Mouse (Mus musculus) cerebellum, postnatal 36 days (tissue): ENCODE data around the gene Mylpf.

Source experiments
- DNase-seq, 2 experiments: peaks; one replicate each; pipeline ENCODE4 v3.0.0; 2021 to 2022; ENCODE audit warnings: mixed read lengths in 2 of 2

Mylpf gene

DNA sequence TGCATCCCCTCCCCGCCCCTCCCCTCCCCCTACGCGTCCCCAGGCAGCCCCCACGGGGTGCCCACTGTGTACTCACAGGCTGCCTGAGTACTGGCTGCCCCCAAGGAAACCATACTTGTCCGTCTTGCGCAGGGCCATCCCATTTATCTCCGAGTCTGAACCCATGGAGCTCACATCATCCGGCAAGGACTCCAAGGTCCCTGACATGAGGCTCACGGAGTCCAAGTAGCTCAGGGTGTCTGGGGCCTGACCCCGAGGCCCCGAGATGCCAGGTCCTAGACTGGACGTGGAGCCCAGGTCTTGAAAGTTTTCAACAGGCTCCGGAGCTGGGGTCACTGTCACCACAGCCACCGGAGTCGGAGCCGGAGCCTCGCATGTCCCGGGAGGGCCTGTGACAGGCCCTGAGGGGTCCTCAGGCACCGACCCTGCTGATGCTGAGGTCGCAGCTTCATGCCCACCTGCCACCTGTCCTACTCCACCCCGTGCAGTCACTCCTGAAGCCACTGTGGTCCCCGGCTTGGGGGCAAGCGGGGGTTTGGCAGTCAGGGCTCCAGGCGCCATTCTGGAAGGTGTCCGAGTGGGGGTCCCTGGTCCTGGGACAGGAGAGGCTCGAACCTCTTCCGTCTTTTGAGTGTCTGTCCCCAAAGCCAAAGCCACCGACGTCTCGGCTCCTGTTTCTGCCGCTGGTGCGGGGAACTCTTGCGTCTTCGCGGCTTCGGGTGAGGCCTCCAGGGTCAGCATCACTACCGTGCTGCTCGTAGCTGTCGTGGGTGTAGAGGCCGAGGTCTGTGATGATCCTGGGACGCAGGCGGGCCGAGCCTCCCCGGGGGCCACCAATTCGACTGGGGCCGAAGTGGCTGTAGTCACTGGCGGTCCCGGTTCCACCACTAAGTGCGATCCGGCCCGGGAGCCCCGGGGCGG, 1.1 kb upstream of the Mylpf start:
- peak; percentile 29 to 45 for DNase-seq

DNA sequence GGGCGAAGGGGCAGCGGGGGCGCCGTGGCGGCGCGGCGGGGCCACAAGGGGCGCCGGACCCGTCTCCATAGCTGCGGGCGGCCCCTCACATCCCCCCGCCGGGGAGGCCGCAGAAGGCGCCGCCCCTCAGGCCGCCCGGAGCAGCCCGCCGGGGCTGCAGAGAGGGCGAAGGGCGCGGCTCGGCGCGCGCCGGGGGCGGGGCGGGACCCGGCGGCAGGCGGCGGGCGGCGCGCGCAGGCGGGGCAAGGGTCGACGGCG, 466 bp upstream of the Mylpf start, which contains the start of gene Tbc1d10b:
Gene Tbc1d10b, minus strand, starts transcription at position 174 of the 258 bp plus-strand sequence.
- DNase-seq: no peak

DNA sequence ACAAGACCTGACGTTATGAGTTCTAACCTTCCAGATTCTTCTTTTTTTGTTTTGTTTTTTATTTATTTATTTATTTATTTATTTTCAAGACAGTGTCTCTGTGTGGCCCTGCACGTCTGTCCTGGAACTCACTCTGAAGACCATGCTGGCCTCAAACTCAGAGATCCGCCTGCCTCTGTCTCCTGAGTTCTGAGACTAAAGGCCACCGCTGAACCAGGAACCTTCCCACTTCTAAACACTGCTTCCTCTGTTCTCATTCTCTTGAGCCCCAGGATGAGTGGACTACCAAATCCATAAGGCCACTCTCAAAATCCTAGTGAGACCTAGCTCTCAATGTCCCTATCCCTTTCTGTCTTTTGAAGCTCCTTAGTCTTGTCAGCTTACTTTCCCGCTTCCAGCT, 1.2 kb downstream of the Mylpf start:
- DNase-seq: no peak

DNA sequence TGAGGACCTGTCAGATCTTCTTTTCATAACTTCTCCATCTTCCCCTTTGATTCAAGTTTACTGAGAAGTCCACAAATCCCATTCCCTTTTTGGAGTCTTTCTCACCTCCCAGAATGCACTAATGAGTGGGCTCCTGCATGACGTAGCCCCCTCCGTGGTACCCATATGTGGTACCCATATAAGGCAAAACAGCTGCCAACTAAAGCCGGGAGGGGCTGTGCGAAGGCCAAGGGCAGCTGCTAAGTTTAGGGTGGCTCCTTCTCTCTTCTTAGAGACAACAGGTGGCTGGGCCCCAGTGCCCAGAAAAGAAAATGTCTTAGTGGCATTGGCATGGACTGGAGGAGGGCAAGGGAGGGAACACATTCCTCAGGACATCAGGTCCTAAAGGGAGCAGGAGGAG, 1.6 kb downstream of the Mylpf start:
- no peak for DNase-seq

DNA sequence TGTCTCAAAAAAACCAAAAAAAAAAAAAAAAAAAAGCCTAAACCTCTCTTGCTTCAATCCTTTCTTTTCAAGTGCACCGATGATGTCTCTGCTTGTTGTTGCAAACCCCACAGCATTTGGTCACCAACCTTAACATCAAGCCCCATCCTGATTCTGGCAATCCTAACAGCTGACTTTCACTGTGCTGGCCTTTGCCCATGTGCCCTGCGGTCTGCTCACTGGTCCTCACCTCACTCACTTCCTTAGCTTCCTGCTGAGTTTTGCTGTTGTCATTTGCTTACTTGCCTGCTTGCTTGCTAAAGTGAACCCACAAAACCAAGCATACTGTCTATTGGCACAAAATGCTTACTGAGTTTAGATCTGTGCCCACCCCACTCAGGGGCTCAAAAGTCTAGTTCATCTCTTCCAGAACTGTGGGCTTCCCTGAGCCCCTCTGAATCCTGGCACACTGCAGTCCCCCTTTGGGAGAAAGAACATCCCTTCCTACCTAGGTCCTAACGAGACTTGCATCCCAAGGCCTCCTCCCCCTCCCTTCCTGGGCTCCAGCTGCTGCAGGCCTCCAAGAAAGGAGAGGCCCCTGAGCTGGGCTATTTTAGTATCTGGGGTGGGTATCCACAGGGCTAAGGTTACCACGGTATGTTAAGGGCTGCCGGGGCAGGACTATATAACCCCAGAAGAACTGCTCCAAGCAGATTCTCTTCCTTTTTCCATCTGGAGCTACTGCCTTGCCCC, 2.5 kb downstream of the Mylpf start:
- no peak for DNase-seq

DNA sequence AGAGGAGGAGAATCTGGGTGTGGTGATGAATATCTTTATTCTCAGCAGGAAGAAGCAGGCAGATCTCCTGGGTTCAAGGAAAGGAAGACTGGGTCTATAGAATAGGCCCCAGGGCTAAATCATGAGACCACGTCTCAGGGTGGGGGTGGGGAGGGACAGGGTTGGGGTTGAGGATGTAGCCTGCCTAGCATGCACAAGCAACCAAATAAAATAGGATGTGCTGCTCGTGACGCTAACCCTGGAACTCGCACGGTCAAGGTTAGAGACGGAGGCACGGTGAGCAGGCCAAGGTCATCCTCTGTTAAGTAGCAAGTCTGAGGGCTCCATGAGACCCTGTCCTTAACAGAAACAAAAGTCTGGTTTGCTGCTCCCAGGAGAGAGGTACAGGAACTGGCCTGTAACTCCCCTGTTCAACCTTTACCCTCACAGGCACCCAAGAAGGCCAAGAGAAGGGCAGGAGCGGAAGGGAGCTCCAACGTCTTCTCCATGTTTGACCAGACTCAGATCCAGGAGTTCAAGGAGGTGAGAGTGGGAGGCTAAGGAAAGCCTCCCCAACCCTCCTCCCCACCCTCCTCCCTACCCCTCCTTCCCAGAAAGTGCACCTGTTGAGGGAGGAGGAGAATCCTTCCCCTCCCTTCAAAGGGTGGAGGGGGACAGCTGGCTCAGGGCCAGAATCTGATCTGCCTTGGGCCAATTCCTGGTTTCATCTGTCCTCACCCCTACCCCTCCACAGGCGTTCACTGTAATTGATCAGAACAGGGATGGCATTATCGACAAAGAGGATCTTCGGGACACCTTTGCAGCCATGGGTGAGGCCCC, 4.0 kb downstream of the Mylpf start:
- DNase-seq: no peak

DNA sequence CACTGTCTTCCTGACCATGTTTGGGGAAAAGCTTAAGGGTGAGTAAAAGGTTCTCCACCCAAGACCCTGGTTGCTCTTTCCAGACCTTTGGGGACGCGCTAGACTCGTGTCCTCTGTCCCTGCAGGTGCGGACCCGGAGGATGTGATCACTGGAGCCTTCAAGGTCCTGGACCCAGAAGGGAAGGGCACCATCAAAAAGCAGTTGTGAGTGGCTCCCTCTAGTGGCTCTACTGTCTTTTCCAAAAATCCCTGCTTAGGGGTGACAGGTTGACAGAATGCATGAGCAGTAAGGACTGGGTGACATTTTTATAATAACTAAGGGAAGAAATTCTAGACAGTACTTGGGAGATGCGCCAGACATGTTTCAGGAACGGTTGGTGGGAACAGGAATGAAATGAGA, 4.8 kb downstream of the Mylpf start:
- DNase-seq: peak; percentile 35 to 49

DNA sequence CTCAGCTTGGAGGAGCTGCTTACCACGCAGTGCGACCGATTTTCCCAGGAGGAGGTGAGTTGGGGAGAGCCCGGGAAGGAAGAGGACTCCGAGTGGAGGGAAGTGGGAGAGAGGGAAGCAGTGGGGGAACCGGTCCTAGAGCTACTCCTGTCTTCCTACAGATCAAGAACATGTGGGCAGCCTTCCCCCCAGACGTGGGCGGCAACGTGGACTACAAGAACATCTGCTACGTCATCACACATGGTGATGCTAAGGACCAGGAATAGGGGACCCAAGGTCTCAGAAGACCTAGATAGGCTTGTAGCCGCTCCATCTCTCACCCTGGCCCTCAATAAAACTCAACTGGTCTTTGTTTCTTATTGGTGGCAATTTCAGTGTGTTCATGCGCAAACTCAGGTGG, 5.2 kb downstream of the Mylpf start:
- no peak for DNase-seq

DNA sequence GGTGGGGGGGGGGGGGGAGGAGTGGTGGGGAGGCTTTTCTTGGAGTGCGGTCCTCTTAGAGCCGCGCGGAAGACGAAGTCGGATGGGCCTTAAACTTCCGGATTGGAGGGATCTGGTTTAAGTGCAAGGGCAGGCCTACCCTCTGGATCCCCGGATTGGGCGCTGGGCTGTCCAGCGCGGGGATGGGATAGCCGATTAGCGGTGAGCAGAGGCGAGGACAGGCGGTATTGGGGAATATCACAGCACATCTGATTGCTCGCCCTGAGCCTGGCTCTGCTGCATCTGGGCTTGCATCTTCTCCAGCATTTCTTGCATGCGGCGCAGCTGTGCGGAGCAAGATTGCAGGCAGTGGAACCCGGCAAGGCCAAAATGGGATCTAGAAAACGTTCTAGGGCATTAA, 5.8 kb downstream of the Mylpf start:
- DNase-seq: no peak

DNA sequence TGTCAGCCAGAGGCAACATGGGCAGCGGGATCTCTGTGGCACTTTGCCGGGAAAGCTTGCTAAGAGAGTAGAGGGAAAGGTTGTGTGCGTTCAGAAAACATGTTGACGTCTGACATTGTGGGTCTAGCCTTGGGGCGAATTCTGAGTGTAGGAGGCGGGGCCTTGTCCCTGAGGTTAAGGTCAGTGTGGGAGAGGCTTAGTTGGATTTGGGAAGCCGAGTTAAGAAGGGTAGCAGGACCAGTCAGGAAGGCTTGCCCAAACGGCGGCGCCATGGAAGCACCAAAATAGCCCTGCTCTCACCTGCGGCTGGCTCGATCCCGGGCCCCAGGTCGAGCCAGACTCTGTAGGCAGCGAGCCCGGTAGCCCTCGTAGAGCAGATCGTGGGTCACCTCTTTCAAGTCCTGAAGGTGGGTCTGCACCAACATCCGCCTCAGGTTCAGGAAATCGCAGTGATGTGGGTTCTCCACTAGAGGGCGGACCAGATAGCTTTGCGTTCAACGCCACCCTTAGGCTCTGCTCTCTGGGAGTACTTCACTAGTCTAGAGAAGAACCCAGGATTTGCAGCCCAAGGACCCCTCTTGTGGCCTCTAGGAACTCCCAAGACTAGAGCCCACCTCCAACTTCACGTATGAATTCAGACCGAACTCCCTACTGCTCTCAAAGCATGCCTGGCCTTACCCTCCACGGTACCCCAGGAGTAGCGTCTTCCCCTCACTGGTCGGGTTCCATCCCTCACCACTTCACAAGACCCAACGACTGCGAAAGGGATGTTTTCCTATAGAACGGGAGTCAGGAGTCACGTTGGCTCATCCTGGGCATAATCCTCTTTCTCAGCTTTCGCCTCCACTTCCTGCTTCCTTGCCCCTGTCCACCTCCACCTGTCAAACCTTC, 6.5 kb downstream of the Mylpf start:
- DNase-seq: peak; percentile 64 to 68

DNA sequence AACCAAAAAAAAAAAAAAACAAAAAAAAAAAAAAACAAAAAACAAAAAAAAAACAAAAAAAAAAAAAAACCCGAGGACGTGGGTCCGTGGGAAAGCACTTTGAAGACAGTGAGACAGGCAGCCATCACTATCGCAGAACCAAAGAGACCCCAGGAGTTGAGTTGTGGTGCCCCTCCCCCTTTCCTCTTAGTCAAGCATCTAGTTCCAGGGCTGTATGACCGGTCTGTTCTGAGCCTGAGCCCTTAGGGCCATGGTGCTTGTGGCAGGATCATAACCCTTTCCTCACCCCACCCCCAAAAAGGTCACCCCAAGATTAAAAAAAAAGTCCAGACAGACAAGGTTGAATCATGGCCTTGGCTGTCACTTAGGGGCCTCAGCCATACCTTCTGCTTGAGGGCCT, 7.6 kb downstream of the Mylpf start:
- no peak for DNase-seq

DNA sequence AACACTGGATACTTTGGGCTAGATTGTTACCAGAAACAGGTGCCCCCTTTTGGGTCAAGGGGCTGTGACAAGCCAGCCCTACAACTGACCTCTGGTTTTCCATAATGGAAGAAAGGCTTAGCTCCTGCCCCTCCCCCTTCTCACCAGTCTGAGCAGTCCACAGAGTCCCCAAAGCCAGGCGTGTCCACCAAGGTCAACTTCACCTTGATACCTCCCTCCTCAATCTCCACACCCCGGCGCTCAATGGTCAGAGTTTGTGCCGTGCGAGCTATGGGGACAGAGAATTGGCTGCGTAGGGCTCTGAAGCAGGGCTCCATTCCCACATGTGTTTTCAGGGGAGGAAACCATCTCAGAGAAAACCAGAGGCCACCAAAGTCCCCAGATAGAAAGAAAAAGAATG, 8.8 kb downstream of the Mylpf start:
- no peak for DNase-seq

DNA sequence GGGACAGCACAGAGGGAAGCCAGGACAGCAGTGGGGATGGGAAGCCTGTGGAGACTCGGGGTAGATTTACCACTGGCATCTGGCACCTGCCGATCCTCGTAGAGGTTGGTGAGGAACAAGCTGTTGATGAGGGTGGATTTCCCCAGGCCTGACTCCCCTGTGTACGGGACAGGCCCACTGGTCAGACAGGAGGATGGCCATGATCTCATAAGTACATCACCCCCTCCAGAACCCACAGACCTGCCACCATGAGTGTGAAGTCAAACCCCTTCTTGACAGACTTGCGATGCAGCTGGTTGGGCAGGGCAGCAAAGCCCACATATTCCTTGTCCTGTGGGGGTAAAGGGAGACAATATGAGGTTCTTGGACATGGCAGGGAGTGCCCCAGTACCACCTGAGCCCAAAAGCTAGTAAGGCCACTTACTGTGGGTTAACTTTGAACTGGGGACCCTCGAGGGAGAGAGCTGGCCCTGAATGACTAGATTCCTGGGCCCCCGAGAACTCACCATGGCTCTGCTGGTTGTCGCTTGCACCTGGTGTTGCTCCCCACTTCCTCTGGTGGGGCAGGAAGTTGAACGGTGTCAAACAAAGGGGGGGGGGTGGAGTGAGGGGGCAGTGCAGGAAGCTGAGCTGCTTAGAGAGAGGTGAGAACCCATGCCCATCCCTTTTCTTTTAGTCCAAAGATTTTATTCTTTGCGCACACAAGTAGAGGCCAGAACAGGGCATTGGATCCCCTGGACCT, 9.4 kb downstream of the Mylpf start:
- no peak for DNase-seq

DNA sequence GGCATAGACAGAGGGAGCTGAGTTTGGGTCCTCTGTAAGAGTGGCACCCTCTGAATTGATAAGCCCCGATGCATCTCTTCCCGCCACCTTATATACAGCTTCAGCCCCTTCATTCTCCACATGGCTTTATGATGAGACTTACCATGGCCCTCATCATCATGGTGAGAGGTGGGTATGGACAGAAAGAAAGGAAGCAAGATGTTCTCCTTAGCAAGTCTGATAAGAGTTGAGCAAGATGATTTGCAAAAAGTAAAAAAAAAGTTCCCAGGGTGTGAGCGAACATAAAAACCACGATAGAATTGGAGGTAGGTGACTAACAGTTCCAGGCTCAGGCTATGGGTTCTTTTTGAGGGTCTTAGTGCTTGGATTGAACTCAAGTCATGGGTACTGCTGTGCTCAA, 10.0 kb downstream of the Mylpf start:
- DNase-seq: no peak

DNA sequence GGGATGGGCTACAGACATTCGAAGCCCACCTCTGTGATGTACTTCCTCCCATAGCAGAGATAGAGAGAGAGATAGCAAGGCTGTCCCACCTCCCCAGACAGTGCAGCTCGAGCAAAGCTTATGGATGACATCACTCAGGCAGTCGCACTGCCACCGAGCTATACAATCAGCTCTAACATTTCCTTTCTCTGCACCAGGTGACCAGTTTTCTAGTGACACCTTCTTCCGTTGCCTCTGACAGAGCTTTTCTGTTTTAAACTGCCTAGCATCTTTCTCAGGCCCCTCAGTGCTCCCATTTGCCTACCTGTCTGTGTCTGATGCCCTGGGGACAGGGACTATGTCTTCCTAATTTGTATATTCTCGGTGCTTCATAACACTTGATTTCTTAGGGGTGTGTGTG, 11.8 kb downstream of the Mylpf start:
- no peak for DNase-seq

DNA sequence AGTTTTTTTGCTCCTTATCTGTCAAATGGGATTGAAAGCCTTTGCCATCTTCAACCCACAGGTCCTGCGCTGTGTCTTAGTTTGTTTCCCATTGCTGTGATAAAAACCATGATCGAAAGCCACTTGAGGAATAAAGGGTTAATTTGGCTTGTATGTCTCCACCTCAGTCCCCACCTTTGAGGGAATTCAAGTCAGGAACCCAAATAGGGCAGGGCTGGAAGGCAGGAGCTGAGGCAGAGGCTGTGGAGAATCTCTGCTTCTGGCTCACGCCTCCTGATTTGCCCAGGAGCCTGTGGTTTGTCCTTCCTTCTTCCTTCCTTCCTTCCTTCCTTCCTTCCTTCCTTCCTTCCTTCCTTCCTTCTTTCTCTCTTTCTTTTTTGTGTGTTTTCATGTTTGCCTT, 14.4 kb downstream of the Mylpf start:
- DNase-seq: no peak

DNA sequence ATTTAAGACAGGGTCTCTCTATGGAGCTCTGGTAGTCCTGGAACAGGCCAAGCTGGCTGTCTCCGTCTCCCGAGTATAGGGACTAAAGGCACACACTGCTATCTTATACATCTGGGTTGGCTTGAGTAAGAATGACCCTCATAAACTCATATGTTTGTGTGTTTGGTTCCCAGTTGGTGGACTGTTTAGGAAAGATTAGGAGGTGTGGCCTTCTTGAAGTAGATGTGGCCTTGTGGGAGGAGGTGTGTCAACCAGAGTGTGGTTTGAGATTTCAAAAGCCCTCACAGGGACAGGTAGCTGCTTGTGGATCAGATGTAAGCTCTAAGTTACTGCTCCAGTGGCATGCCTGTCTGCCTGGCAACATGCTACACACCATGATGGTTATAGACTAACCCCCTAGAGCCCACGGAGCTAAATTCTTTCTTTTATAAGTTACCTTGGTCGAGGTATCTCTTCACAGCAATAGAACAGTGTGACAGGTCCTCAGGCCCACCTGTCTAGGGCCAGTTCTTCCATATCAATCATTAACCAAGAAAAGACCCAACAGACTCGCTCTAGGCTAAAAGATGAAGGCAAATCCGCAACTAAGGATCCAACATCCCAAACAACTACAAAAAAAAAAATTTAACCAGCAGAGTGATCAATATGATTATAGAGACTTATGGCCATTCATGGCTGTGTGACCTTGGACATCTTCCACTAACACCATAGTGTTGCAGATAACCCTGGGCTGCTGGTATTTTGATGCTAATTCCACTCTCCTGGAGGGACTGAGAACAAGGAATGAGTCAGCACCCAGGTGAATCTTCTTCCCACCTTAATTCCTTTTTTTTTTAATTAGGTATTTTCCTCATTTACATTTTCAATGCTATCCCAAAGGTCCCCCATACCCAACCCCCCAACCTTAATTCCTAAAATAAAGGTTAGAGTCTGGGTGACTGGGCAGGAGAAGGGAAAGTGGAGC, 15.1 kb downstream of the Mylpf start:
- no peak for DNase-seq

DNA sequence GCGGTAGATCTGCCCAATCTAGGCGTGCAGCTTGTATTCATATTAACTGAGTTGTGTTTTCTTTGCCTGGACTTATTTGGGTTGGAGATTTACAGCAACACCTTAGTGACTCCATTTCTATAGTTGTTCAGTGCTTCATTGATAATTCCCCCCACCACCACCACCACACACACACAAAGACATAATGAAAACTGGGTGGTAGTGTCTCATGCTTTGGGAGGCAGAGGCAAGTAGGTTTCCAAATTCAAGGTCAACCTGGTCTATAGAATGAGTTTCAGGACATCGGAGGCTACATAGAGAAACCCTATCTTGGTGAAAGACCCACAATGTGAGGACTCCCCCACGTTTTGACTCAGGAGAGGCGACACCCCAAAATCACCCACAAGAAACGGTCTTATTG, 15.9 kb downstream of the Mylpf start:
- DNase-seq: no peak

DNA sequence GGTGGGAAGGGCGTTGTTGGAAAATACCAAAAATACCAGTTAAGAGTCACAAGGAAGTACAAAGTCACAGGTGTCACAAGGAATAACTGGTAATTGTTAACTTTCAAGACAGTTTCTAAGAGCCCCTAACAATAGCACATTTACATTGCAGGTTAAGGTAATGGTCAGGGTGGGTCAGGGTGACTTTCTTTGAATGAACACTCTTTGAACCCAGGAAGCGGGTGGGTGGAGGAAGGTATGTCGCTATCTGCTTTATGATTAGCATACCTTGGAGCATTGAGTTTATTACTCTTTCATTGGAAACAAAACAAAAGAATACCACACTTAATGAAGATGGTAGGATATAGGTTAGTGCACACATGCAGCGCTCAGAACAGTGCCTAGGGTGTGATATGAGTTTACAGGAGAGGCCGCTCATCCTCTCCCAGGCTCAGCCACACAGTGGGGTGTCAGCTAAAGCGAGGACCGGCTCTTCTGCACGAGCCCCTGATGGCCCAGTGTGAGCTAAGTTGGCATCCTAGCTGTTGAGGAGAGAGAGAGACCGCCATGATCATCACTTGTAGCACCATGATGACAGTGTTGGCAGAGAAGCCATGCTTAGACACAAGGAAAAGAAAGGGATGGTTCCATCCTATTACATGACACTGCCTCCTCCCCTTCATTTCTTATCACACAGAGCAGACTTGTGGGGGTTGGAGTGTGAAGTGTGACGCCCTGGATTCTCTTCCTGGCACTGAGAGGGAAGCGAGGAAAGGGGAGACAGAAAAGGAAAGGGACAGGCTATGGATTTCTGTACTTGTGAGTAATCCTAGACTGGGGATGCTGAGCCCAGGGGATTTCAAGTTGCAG, 16.7 kb downstream of the Mylpf start:
- no peak for DNase-seq
